Mouse (Mus musculus): ENCODE data around the gene Pdss2. TPM values are rescaled to one million over a fixed set of nuclear protein-coding genes. Genes with fewer than 3 reads are reported as not detected.

Pdss2 gene
- polyA plus RNA-seq, 1 experiment: 13.1 TPM

DNA sequence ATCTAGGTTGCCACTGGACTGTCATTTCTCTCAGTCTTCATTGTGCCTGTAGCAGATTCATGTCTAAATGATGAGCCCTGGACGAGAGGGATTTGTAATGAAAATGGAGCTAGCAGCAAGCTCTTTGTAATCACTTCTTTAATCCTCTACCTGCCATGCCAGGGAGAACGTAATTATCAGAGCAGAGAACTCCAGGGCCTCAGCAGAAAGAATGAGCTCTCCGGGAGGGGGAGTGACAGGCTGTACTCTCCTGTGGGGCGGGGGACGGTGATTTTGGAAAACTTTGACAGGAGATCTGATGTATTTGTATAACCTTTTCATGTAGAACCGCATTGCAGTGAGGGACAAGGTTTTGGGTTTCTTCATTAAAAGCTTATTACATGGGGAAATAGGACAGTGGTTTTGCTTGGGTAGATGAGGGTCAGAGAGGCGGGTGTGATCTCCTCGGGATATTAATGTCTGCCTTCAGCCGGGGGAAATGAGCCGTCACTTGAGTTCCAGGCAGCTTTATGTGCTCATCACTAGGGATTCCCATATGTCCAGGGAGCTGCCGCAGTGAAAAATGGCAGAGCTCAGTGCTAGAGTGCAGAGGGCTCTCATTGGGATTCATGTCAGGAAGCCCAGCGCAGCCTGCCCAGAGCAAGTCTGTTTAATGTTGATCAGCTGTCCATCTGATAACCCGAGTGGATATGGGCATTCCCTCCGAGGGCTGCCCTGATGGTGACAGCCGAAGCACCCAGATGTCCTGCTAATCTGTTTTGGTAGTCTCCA is 110.8 kb downstream of the Pdss2 start:
- Histone ChIP-seq H3K4me1 (ENCODE audit: control insufficient read depth, insufficient read depth, low read length) (no peaks in the 10 kb centered on the region), H3K9me3 (replicated peaks; ENCODE audit: control insufficient read depth, insufficient read depth, low read length, poor library complexity, severe bottlenecking) (no peaks in the 10 kb centered on the region), H3K27ac (ENCODE audit: insufficient read depth, low read length) (no peak overlapping the region), H3K9ac (ENCODE audit: low read depth, poor library complexity, severe bottlenecking) (no peak overlapping the region), H3K4me3 (ENCODE audit: low read depth, low read length) (no peak overlapping the region), H3K36me3 (ENCODE audit: control insufficient read depth, insufficient read depth, low read length, poor library complexity, severe bottlenecking) (no peaks in the 10 kb centered on the region), H3K27me3 (ENCODE audit: control insufficient read depth, insufficient read depth, low read length, poor library complexity, severe bottlenecking) (no peaks in the 10 kb centered on the region)
- TF ChIP-seq POLR2A (IDR thresholded peaks at IDR 0.05; ENCODE audit: insufficient read depth, low read length) (no peak), CTCF (IDR thresholded peaks at IDR 0.05; ENCODE audit: low read depth, low read length) (no peak), EP300 (IDR thresholded peaks at IDR 0.05; ENCODE audit: insufficient read depth, low read depth, low read length) (no peak)

DNA sequence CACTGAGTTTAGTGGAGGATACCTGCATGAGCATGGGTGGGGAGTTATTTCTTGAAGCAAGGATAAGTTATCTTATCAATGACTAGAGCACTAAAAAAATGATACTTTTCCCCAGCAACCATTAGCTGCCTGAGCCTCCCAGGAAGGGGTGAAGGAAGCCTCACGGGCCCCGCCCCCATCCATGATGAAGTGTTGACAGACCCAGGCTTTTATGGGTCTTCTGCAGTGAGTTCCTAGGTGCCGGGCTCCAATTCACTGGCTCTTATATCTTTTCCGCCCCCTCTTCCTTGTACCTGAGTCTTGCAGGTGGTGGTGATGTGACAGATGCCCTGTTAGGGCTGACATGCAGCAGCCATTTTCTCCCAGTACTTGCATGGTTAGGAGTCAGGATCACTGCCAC is 114.6 kb downstream of the Pdss2 start:
- TF ChIP-seq CTCF (IDR thresholded peaks at IDR 0.05; ENCODE audit: low read depth, low read length) (no peak), EP300 (IDR thresholded peaks at IDR 0.05; ENCODE audit: insufficient read depth, low read depth, low read length) (no peak), POLR2A (IDR thresholded peaks at IDR 0.05; ENCODE audit: insufficient read depth, low read length) (no peak)
- Histone ChIP-seq H3K27ac (ENCODE audit: insufficient read depth, low read length) (no peak overlapping the region), H3K9ac (ENCODE audit: low read depth, poor library complexity, severe bottlenecking) (no peak overlapping the region)

DNA sequence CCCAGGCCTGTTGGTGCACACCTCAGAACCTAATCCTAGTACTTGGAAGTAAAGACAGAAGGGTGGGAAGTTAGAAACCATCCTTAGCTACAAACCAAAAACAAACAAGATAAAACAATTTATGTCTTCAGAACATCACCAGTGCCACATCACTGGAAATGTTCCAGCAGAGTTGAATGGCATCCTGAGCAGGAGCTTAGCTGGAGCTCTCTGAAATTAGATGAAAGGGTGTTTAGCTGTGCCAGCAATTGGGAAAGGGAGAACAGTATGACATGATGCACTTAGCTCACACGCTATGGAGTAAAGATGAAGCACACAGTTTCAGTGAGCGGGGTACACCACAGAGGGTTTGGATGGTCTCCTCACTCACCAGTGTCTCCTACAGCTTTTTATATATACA is 115.8 kb downstream of the Pdss2 start:
- no peaks in the 10 kb centered on the region for H3K27me3 ChIP-seq (ENCODE audit: control insufficient read depth, insufficient read depth, low read length, poor library complexity, severe bottlenecking)
- H3K36me3 ChIP-seq (ENCODE audit: control insufficient read depth, insufficient read depth, low read length, poor library complexity, severe bottlenecking): no peaks in the 10 kb centered on the region
- no peaks in the 10 kb centered on the region for H3K4me1 ChIP-seq (ENCODE audit: control insufficient read depth, insufficient read depth, low read length)
- no peak overlapping the region for H3K27ac ChIP-seq (ENCODE audit: insufficient read depth, low read length)
- H3K9me3 ChIP-seq (replicated peaks; ENCODE audit: control insufficient read depth, insufficient read depth, low read length, poor library complexity, severe bottlenecking): no peaks in the 10 kb centered on the region
- no peak overlapping the region for H3K4me3 ChIP-seq (ENCODE audit: low read depth, low read length)
- TF ChIP-seq CTCF (IDR thresholded peaks at IDR 0.05; ENCODE audit: low read depth, low read length) (no peak), POLR2A (IDR thresholded peaks at IDR 0.05; ENCODE audit: insufficient read depth, low read length) (no peak), EP300 (IDR thresholded peaks at IDR 0.05; ENCODE audit: insufficient read depth, low read depth, low read length) (no peak)
- H3K9ac ChIP-seq (ENCODE audit: low read depth, poor library complexity, severe bottlenecking): no peak overlapping the region

More for the DNA sequence above, 114.6 kb downstream of the Pdss2 start:
- H3K4me1 ChIP-seq (ENCODE audit: control insufficient read depth, insufficient read depth, low read length): no peaks in the 10 kb centered on the region
- no peaks in the 10 kb centered on the region for H3K9me3 ChIP-seq (replicated peaks; ENCODE audit: control insufficient read depth, insufficient read depth, low read length, poor library complexity, severe bottlenecking)
- no peak overlapping the region for H3K4me3 ChIP-seq (ENCODE audit: low read depth, low read length)
- no peaks in the 10 kb centered on the region for H3K36me3 ChIP-seq (ENCODE audit: control insufficient read depth, insufficient read depth, low read length, poor library complexity, severe bottlenecking)
- H3K27me3 ChIP-seq (ENCODE audit: control insufficient read depth, insufficient read depth, low read length, poor library complexity, severe bottlenecking): no peaks in the 10 kb centered on the region

DNA sequence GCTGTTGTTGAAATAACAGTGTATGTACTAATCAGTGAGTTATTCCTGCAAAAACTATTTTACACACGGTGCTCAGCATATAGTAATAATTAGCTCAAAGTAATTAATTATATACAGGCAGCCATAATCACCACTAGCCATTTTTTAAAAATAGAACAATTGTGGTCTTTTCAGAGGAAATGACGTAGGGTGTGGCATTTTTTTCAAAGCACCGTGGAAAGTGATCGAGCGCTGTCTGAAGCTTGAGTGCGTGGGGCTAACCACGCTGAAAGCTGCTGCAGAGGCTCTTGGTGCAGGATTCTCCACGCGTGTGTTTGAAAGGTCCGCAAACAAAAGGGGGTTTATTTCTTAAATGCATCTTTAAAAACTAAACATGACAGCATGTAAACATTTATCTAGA is 118.5 kb downstream of the Pdss2 start:
- H3K9me3 ChIP-seq (replicated peaks; ENCODE audit: control insufficient read depth, insufficient read depth, low read length, poor library complexity, severe bottlenecking): no peaks in the 10 kb centered on the region
- no peaks in the 10 kb centered on the region for H3K36me3 ChIP-seq (ENCODE audit: control insufficient read depth, insufficient read depth, low read length, poor library complexity, severe bottlenecking)
- H3K4me1 ChIP-seq (ENCODE audit: control insufficient read depth, insufficient read depth, low read length): no peaks in the 10 kb centered on the region
- no peak overlapping the region for H3K4me3 ChIP-seq (ENCODE audit: low read depth, low read length)
- no peak overlapping the region for H3K9ac ChIP-seq (ENCODE audit: low read depth, poor library complexity, severe bottlenecking)
- H3K27me3 ChIP-seq (ENCODE audit: control insufficient read depth, insufficient read depth, low read length, poor library complexity, severe bottlenecking): no peaks in the 10 kb centered on the region
- no peak for TF ChIP-seq POLR2A (IDR thresholded peaks at IDR 0.05; ENCODE audit: insufficient read depth, low read length)
- no peak overlapping the region for H3K27ac ChIP-seq (ENCODE audit: insufficient read depth, low read length)

DNA sequence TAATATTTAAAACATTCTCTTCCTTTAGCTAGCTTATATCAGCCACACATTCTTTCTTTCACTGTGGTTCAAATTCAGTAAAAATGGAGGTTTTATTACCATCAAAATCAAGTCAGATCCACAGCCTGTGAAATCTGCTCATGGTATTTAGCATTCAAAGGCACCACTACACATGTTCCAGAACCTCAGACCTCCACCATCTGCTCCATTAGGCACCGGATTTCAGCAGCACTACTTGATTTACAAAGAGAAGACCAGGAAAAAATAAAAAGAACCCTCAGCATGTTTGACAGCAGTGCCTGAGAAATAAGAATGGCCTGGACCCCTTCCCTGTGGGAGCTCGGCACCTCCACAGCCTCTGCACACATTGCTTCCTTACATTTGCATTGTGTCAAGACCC is 128.4 kb downstream of the Pdss2 start:
- Histone ChIP-seq H3K27ac (ENCODE audit: insufficient read depth, low read length) (no peak overlapping the region), H3K4me1 (ENCODE audit: control insufficient read depth, insufficient read depth, low read length) (no peaks in the 10 kb centered on the region), H3K27me3 (ENCODE audit: control insufficient read depth, insufficient read depth, low read length, poor library complexity, severe bottlenecking) (no peaks in the 10 kb centered on the region), H3K36me3 (ENCODE audit: control insufficient read depth, insufficient read depth, low read length, poor library complexity, severe bottlenecking) (no peaks in the 10 kb centered on the region), H3K4me3 (ENCODE audit: low read depth, low read length) (no peak overlapping the region), H3K9ac (ENCODE audit: low read depth, poor library complexity, severe bottlenecking) (no peak overlapping the region), H3K9me3 (replicated peaks; ENCODE audit: control insufficient read depth, insufficient read depth, low read length, poor library complexity, severe bottlenecking) (no peaks in the 10 kb centered on the region)
- TF ChIP-seq POLR2A (IDR thresholded peaks at IDR 0.05; ENCODE audit: insufficient read depth, low read length) (no peak), CTCF (IDR thresholded peaks at IDR 0.05; ENCODE audit: low read depth, low read length) (no peak), EP300 (IDR thresholded peaks at IDR 0.05; ENCODE audit: insufficient read depth, low read depth, low read length) (no peak)

DNA sequence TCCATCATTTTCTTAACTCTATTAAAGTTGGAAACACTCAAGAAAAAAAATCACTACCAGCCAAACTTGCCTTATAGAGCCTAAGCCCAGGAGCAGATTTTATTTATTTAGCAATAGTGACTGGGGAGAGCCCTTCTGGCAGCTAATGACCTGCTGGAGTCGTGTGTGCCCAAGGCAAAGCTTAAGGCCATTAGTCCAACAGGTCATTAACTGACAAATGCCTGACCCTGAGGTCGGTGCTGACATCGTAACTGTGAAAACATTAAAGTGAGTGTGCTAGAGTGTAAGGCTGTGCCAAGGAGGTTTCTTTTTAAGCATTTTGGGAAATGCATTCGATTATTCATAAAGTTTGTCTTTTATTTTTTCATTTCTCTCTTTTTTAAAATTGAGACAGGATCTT is 136.6 kb downstream of the Pdss2 start:
- TF ChIP-seq POLR2A (IDR thresholded peaks at IDR 0.05; ENCODE audit: insufficient read depth, low read length) (no peak), EP300 (IDR thresholded peaks at IDR 0.05; ENCODE audit: insufficient read depth, low read depth, low read length) (no peak), CTCF (IDR thresholded peaks at IDR 0.05; ENCODE audit: low read depth, low read length) (no peak)
- H3K9me3 ChIP-seq (replicated peaks; ENCODE audit: control insufficient read depth, insufficient read depth, low read length, poor library complexity, severe bottlenecking): no peaks in the 10 kb centered on the region
- no peak overlapping the region for H3K4me3 ChIP-seq (ENCODE audit: low read depth, low read length)
- no peak overlapping the region for H3K27ac ChIP-seq (ENCODE audit: insufficient read depth, low read length)
- no peaks in the 10 kb centered on the region for H3K27me3 ChIP-seq (ENCODE audit: control insufficient read depth, insufficient read depth, low read length, poor library complexity, severe bottlenecking)
- H3K9ac ChIP-seq (ENCODE audit: low read depth, poor library complexity, severe bottlenecking): no peak overlapping the region
- no peaks in the 10 kb centered on the region for H3K4me1 ChIP-seq (ENCODE audit: control insufficient read depth, insufficient read depth, low read length)
- H3K36me3 ChIP-seq (ENCODE audit: control insufficient read depth, insufficient read depth, low read length, poor library complexity, severe bottlenecking): no peaks in the 10 kb centered on the region
